Mouse (Mus musculus): Measurements from ENCODE around the gene Gli2. TPM values are rescaled to one million over a fixed set of nuclear protein-coding genes. Genes with fewer than 3 reads are reported as not detected.

Gene Gli2
- polyA plus RNA-seq, 1 experiment = 1.5 TPM

DNA sequence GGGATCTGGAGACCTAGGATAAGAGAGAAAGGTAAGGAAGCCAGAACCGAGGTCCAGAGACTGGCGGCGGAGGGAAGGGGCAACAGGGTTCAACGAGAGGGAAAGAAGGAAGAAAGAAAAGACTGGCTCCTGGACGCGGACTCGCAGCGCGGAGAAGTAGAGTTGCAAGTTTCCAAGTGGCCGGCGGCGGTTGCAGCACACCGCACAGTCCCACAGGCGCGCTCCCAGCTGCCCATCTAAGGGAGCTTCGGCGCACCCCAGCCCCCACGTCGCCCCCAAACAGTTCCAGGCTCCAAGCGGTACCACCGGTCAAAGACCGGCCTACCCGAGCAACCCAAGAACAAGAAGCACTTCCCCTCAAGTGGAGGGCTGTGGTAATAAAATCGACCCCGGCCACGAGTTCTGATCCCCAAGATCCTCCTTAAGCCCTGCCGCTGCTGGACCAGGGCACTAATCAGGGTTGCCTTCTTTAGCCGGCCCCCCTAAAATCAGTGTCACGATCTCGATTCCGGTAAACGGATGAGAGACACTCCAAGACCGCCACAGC, 715 bp downstream of the Gli2 start:
- WGBS = 2% methylated on average over 33 of the region's 33 CpGs
- DNase-seq (ENCODE audit: low read depth, low spot score) = no peak

DNA sequence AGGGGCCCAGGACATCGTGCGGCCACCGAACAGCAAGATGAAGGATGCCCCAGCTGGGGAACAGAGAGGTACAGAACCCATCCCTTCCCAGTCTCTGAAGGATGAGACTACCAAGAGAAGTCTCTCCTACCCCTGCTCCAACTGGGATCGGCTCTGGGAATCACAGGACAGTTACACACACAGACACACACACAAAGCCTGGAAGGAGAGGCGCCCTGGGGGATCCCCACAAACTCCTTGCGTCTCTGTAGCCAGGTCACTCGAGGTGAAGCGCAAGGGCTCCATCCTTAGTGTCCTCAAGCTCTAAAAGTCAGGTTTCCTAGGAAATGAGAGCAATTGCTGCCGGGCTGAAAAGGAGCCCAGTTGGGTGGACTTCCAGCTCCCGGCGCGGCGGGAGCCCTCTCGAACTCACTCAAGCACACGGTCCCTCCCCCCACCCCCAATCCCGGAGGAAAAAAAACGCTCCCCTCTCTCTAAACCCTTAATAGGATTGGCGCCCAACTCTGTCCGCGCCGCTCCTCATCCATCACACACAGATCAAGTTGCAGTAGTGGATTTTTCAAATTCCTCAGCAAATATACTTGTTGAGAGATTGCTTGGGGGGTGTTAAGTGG, 1.4 kb downstream of the Gli2 start:
- no peak for DNase-seq (ENCODE audit: low read depth, low spot score)
- 2% methylated on average over 21 of the region's 21 CpGs for WGBS

DNA sequence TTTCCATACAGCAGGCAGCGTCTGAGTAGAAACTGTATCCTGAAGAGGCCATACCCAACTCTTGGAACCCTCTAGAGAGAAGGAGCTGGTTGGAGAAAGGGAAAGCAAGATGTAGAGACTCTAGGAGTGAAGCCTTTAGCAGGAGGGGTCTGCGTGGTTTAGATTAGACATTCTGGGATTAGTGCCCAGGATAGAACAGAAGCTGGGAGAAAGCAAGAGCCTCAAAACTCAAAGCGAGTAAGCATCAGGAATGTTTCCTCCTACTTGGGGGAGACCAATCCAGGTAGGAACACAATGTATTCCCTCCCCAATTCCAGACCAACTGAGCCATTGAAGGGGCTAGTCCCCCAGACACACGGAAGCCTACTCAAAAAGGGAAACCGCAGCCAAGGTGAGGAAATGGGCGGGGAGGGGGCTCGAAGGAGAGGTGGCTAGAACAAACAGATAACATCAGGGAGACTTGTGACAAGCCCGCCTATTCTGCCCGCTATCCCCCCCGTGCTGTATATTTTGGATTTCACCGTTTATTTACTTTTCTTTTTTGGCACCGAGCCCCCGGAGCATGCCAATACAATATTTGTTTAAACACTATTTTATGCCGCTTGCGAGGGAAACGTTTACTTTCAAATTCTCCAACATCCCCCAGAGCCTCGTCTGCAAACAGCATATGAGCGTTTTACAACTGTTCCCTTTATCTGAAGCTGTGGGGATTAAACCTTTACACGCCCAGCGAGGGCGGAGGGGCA, 2.1 kb downstream of the Gli2 start:
- no peak for DNase-seq (ENCODE audit: low read depth, low spot score)
- 4% methylated on average over 21 of the region's 21 CpGs for WGBS

DNA sequence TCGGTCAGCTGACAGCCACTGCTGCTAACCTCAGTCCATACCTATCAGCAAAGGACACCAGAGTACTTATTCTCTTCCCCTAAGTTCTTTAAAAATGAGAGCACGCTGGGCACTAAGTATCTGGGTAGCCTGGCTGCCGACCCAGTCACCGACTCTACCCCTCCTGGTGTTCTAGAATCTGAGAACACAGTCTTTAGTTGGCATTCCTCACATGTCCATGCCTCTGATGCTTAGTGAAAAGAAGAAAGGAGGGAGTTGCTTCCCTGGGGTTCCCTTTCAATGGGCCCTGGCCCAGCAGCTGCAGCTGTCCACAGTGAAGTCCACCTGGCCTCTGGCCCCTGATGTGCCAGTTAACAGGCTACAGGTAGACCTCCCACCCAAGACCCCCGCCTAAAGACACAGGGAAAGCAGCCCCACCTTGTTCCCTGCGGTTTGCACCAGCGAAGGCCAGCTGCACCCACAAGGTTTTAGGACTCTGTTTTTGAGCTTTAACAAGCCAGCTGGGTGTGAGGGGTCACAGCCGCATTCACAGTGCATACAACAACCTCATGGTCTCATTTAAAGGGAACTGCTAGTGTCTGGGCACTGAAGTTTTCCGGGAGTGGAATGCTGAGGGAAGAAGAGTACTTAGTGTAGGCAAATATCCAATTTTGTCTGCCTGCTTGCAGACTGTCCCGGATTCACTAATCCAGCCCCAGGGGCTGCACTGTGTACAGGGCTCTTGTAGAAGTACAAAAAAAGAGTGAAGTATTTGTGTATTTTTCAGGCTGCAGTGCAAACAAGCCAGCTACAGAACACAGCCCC, 3.4 kb downstream of the Gli2 start:
- no peak for DNase-seq (ENCODE audit: low read depth, low spot score)
- WGBS = 29% methylated on average over 10 of the region's 10 CpGs

DNA sequence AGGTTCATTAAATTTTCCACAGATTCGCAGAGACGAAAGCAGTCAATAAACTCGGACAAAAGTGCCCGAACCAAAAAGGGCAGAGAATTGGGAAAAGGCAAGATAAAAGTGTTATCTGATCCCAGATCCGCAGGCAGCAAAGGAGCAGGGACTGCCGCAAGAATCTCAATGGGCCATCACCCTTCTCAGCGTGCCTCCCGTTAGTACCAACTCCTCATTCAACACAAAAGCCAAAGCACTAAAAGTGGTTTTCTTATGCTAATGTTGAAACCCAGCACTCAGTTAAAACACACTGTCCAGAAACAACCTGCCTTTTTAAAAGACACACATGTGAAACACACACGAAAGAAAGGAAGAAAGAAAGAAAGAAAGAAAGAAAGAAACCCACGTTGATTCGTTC, 4.4 kb downstream of the Gli2 start:
- 30% methylated on average over 11 of the region's 11 CpGs for WGBS
- no peak for DNase-seq (ENCODE audit: low read depth, low spot score)

DNA sequence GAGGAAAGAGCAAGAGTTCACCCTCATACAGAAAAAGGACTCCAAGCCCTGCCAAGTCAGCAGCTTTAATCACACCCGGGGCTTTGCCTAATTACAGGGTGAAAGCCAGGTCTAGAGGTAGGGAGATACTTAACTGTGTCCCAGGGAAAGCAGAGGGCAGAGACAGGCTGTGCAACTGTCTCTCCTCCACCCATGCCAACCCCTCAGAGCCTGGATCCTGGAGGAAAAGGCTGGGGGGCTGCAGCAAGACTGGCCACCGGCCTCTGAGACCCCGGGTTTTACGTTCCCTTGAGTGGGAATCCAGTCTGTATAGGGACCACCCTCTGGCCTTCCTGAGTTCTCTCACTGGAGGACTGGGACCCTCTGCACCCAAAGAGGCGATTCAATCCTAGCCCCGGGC, 4.9 kb downstream of the Gli2 start:
- no peak for DNase-seq (ENCODE audit: low read depth, low spot score)
- 28% methylated on average over 6 of the region's 6 CpGs for WGBS

DNA sequence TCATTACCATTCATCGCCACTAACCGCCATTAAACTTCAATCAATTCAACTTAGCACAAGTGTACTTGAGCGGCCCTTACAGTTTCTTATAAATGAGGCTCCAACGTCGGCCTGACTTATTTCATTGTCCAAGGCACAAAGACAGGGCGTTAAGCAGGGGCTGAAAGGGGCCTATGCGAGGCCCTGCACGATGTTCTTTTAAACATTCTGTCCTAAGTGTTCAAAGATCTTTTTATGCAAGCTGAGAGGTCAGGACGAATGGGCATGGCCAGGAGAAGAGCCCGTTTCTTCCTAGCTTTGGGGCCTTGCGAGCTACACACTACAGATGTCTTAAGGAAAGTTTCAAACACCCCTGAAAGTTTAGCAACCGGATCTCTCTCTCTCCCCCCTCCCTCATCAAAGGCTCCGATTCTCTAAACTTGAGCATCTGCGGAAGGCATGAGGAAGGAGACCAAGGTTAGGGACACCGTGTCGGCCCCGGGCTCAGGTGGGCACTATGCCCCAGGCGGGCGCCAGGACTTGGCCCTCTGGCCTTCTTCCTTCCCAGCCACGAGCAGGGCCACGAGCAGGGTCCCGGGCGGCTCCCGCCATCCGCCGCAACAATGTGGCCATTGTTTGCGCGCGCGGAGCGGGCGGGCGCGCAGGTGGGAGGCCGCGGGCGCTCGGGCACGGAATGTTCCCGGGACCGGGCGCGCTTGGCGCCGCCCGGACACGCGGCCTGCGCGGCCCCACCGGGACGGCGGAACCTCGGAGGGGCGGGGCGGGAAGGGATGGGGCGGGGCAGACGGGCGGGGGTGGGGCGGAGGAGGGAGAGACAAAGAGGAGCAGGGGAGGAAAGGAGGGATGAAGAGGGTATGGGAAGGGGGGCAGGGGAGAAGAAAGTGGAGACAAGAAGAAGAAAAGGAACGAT, 5.7 kb downstream of the Gli2 start:
- DNase-seq (ENCODE audit: low read depth, low spot score) = no peak
- WGBS = 6% methylated on average over 59 of the region's 61 CpGs

DNA sequence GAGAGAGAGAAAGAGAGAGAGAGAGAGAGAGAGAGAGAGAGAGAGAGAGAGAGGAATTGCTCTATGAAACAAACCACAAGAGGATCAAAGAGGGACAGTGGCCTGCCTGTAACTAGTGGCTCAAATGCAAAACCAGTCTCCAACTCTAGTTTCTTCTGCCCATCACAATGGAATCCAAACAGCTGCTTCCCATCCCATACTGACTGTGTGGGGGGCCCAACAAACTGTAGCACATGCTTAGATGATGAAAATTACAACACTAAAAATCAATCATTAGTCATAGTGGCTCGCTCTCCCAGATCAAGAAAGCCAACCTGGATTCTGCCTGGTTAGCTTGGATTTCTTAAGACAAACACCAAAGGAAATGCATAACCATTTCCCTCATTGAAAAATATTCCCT, 15.0 kb downstream of the Gli2 start:
- WGBS = 71% methylated on average over 1 of the region's 1 CpGs
- no peak for DNase-seq (ENCODE audit: low read depth, low spot score)

DNA sequence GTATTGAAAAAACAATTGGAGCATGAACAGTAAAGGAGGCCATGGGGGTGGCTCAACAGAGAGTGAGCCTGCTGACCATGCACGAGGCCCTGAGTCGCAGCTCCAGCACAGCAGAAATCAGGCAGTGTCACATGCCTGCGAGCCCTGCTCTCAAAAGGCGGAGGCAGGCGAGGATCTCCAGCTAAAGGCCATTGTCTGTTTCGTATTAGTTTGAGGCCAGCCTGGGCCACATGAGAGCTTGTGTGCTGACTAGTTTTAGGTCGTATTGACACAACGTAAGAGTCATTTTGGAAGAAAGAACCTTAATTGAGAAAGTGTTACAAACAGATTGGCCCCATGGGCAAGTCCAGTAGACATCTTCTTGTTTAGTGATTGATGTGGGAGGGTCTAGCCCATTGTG, 17.5 kb downstream of the Gli2 start:
- DNase-seq (ENCODE audit: low read depth, low spot score) = no peak
- WGBS = 79% methylated on average over 8 of the region's 8 CpGs

DNA sequence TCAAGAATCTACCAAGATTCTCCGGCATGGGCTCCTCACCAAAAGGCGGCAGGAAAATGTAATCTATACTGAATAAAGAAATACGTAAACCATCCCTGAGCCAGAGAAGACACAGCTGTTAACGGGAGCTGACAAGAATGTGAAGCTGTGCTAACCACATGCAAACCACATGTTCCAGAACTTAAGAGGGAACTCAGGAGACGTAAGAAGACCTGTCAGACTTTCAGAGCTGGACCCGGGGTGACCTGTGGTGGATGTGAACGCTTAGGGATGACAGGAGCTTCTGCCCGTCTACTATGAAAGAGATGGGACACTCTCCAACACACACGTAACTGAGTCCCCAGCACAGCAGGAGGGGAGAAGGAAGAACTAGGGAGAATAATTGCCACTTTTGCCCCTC, 18.1 kb downstream of the Gli2 start:
- WGBS = 66% methylated on average over 9 of the region's 9 CpGs
- DNase-seq (ENCODE audit: low read depth, low spot score) = no peak

DNA sequence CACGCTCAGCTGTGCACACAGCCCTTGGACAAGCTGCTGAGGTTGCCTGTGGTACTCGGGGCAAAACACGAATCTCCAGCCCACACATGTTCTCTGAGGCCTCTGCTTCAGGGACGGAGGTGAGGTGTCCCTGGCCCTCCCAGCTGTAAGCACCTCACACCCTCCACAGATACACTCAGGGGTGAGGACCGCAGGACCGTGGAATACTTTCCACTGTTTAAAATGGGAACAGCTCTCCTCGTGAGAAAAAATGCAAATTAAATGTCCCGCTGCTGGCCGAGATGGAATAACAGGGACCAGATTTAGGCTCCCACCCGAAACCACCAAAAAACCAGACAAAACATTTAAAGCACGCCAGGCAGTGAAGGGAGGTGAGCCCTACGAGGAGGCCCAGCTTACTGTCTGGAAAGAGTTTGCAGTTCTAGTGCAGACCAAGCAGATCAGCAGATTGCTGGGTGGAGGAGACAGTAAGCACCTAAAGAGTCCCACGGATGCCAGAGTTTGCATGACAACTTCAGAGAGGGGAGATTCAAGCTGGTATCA, 19.2 kb downstream of the Gli2 start:
- no peak for DNase-seq (ENCODE audit: low read depth, low spot score)
- 54% methylated on average over 13 of the region's 13 CpGs for WGBS

DNA sequence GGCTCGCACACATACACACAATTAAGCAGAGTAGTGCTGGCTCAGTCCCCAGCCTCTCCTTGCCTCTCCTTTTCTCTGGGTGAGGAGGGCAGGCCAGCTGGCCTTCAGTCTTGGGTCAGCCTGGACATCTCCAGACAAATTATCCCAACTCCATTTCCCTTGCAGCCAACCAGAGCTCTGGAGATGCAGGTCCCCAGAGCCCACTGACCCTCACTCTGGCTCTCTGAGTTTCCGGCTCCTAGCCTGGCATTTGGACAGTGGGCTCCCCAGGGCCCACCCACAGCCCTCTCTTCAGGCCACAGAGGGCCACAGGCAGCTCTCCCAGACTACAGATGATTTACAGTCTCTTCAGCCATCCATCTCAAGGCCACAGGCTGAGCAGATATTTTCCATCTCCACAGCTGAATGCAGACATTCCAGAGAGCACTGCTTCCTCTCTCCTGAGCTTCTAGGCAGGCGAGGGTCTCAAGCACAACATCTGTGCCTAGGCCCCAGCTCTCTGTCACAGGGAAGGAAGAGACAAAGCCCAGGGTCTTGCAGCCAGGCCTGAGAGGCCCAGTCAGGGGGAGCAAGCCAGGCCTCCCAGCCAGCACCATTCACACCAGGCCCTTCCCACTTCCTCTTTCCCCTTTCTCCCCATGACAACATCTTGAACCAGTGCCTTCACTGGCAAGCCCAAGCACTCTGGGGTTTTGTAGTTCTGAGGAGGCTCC, 19.8 kb downstream of the Gli2 start:
- no peak for DNase-seq (ENCODE audit: low read depth, low spot score)
- 64% methylated on average over 3 of the region's 3 CpGs for WGBS

DNA sequence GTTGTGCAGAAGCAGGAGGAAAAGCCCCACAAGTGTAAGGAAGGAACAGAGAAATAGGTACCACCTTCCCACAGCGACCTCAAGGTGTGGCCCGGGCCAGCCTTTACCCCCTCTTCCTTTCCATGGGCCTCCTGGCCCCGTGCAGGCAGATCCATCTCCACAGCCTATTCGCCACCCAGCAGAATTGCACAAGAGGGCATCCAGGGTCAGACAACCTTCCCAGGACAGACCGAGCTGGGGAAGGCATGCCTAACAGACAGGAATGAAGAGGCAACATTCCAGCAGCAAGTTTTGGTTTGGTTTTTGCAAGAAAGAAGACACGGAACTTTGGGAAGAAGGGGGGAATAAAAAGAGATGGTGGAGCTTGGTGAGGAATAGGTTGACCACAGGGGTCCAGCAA, 22.2 kb downstream of the Gli2 start:
- no peak for DNase-seq (ENCODE audit: low read depth, low spot score)
- 42% methylated on average over 6 of the region's 6 CpGs for WGBS

DNA sequence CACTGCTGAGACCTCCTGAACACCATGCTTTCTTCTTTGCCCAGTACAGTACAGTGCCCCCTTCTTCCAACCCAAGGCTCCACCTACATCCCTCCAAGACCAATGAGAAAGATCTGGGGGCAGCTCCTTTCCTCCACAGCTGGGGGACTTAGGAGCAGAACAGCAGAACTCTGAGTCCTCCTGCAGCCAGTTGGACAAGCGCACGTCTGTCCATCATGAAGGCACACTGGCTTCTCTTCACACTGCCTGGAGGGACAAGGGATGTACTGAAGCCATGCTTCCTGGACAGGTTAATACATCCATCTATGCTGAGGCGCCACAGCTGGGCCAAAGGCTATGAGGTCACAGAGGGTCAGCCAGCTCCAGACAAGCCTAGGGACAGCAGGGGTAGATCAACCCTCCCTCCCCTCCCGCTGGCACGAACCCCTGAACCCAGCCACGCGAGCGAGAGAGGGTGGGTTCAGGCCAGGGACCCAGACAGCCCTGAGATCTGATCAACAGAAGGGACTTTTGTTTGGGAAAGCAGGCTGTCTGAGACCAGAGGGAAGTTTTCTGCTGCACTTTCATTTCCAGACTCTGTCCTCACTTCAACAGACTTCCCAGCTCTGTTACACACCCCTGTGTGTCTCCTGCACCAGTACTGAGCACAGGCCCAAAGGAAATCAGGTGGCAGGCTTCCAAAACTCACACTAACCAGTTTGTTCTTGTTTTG, 27.6 kb downstream of the Gli2 start:
- no peak for DNase-seq (ENCODE audit: low read depth, low spot score)
- WGBS = 62% methylated on average over 8 of the region's 8 CpGs

DNA sequence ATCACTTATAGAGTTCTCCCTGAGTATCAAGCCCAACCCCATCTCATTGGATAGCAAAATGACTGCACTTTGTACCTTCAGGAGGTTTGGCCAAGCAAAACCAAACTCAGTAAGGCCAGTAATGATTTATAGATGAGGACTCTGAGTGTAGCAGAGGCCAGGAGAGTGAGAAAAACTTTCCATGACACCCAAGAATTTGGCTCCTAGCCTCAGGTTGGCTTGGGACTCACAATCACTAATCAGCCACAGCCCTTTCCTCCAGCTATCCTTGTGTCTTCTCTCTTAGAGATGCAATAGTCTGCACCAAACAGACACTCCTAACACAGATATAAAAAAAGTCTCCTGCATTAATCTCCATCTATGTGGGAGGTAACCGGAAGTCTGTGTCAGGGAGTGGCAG, 31.1 kb downstream of the Gli2 start:
- no peak for DNase-seq (ENCODE audit: low read depth, low spot score)
- WGBS = 28% methylated on average over 1 of the region's 1 CpGs

DNA sequence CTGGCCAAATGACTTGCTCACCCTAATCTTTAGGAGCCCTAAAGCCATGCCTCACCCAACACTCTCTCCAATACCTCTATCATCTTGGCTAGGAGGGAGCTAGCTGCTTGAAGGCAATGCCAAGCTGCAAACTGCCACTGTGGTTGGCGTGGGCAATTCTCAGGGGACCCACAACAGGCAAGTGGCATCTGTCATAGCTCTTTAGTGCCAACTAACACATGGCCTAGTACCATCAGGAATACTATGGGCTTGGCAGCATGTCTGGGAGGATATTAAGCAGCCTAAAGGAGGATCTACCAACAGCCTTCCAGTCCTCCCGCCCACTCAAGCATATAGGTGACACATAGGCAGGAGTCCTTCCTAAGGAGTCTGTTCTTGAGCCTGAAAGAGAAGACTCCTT, 33.3 kb downstream of the Gli2 start:
- 90% methylated on average over 2 of the region's 2 CpGs for WGBS
- no peak for DNase-seq (ENCODE audit: low read depth, low spot score)

DNA sequence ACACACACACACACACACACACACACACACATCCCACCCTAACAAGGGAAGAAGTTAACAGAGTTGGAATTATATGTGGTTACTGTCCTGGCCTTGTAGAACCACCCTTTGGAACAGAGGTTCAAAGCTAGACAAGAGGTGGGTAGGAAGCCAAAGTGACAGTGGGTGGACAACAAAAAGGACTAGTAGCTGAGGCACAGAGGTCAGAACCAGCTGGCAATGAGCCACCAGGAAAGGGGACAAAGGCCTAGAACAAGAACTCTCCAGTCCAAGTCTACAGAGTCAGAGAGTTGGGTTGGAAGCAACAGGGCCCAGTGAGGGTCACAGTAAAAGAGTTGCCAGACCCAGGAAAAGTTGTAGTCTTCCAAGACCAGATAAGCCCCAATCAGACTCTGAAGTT, 34.4 kb downstream of the Gli2 start:
- no peak for DNase-seq (ENCODE audit: low read depth, low spot score)

DNA sequence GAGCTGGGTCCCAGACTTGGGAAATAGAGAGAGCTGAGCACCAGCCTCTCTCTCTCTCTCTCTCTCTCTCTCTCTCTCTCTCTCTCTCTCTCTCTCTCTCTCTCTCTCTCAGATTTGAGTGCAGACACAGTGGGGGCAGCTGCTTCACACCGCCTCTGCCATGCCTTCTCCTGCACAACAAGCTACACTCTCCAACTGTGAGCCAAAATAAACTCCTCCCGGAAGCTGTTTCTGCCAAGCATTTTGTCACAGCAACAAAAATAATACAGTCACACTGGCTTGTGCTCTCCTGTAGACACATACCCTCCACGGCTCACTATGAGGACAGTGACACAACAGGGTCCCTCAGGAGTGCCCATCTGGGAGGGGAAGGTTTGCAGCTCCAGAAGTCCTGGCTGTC, 36.6 kb downstream of the Gli2 start:
- WGBS = 69% methylated on average over 3 of the region's 3 CpGs

More for the DNA sequence above, 36.6 kb downstream of the Gli2 start:
- DNase-seq (ENCODE audit: low read depth, low spot score) = no peak
